Mouse (Mus musculus) lung, embryonic 14.5 days (tissue): ENCODE results near the gene Stk11. TPM values are rescaled to one million over a fixed set of nuclear protein-coding genes. Genes with fewer than 3 reads are reported as not detected.
A peak's percentile ranks its signal among the peaks of the same experiment; 100 is the strongest.

ENCODE experiments used
- ATAC-seq: fragments of 200-750 bp; cut with Nextera tagmentation; 2 replicates; pipeline ENCODE4 v1.8.0; 2017; ENCODE audit warnings: mild to moderate bottlenecking, moderate TSS enrichment, moderate library complexity; ENCODE audit not compliant: insufficient read depth
- DNase-seq: peaks from one replicate; pipeline ENCODE4 v3.0.0-alpha.2; 2015
- H3K27ac ChIP-seq: fragments of 300-500 bp; sonication (generic); 2 replicates; pipeline ENCODE4 v1.5.1; 2014; ENCODE audit warnings: low read depth, mild to moderate bottlenecking, moderate library complexity
- H3K27me3 ChIP-seq: fragments of 300-500 bp; sonication (generic); 2 replicates; pipeline ENCODE4 v1.6.1; 2014; ENCODE audit warnings: low read length, control low read depth; ENCODE audit not compliant: insufficient read depth
- H3K36me3 ChIP-seq: fragments of 300-500 bp; sonication (generic); 2 replicates; pipeline ENCODE4 v1.6.1; 2014; ENCODE audit warnings: control low read depth; ENCODE audit not compliant: insufficient read depth
- H3K4me1 ChIP-seq: fragments of 300-500 bp; sonication (generic); 2 replicates; pipeline ENCODE4 v1.6.1; 2014; ENCODE audit warnings: antibody characterized with exemption, control low read depth; ENCODE audit not compliant: insufficient read depth
- H3K4me2 ChIP-seq: fragments of 300-500 bp; sonication (generic); 2 replicates; pipeline ENCODE4 v1.6.1; 2014; ENCODE audit warnings: mild to moderate bottlenecking
- H3K4me3 ChIP-seq: fragments of 300-500 bp; sonication (generic); 2 replicates; pipeline ENCODE4 v1.5.1; 2014; ENCODE audit warnings: low read depth, low read length
- H3K9ac ChIP-seq: fragments of 300-500 bp; sonication (generic); 2 replicates; pipeline ENCODE4 v1.6.1; 2014
- H3K9me3 ChIP-seq: fragments of 300-500 bp; sonication (generic); 2 replicates; pipeline ENCODE4 v1.6.1; 2016; ENCODE audit warnings: low read depth, low read length, control low read depth
- CTCF ChIP-seq: IDR thresholded peaks from 2 replicates; pipeline ENCODE4 v1.5.1; 2016; ENCODE audit warnings: antibody characterized with exemption, low read depth
- WGBS: fragments of 180-500 bp; shearing (Covaris S2); extraction: QIAGEN DNeasy Blood & Tissue Kit; methylation state at CpG from one replicate; pipeline ENCODE4 v1.1.7; 2014; 5-methylcytosine and 5-hydroxymethylcytosine counted together
- polyA plus RNA-seq: library from polyadenylated mRNA; unstranded; fragments of >200 nt; fragmentation: Nextera tagmentation; extraction: Ambion mirVana; gene quantifications from 2 replicates; pipeline ENCODE4 v1.2.1, GENCODE M21; 2014

The Stk11 gene
- polyA plus RNA-seq, 1 experiment from 2014 or later: 29.7 TPM

- Histone ChIP-seq H3K27ac (peak overlapping the region; percentile 63; the same call in 1 of the 2 replicates), H3K4me3 (no peak overlapping the region), H3K9ac (peak overlapping the region; percentile 6; the same call in 1 of the 2 replicates), H3K9me3 (no peaks in the 10 kb centered on the region), H3K36me3 (peaks cover 48% of the 10 kb centered on the region), H3K27me3 (no peaks in the 10 kb centered on the region), H3K4me2 (peak overlapping the region; percentile 18; the same call in 1 of the 2 replicates), H3K4me1 (peaks cover 7% of the 10 kb centered on the region)
- ATAC-seq (peak; percentile 88), DNase-seq (peak; percentile 94)
- no peak for TF ChIP-seq CTCF
- WGBS: 28% methylated on average over 9 of the region's 9 CpGs
These were observed 30.7 kb upstream of the Stk11 start for GRCm38 (mm10) chr10:80084817-80085487.

- no peaks in the 10 kb centered on the region for H3K27me3 ChIP-seq
- DNase-seq (no peak), ATAC-seq (no peak)
- H3K9me3 ChIP-seq: no peaks in the 10 kb centered on the region
- peaks cover 7% of the 10 kb centered on the region for H3K4me1 ChIP-seq
- no peak overlapping the region for H3K4me2 ChIP-seq
- 78% methylated on average over 3 of the region's 3 CpGs for WGBS
- peaks cover 31% of the 10 kb centered on the region for H3K36me3 ChIP-seq
- no peak overlapping the region for H3K4me3 ChIP-seq
- H3K27ac ChIP-seq: no peak overlapping the region
- TF ChIP-seq CTCF: no peak
- H3K9ac ChIP-seq: no peak overlapping the region
These were observed 28.8 kb upstream of the Stk11 start for GRCm38 (mm10) chr10:80086847-80087246.

DNA sequence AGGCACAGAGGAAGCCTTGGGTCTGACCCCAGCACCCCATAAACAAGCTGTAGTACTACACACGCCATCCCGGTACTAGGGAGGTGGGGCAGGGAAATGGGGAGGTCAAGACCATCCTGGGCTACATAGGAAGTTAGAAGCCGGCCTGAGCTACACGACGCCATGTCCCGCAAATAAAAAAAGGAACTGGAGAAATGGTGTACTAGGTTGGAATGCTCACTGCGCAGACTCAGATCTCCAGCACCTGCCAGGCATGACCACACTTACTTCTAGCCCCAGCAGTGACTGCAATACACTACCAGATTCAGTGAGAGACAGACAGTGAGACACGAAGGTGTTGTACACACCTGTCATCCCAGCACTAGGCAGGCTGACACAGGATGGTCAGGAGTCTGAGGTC, 28.1 kb upstream of the Stk11 start:
- DNase-seq (no peak), ATAC-seq (no peak)
- Histone ChIP-seq H3K4me1 (peaks cover 7% of the 10 kb centered on the region), H3K27ac (no peak overlapping the region), H3K4me3 (no peak overlapping the region), H3K36me3 (peaks cover 24% of the 10 kb centered on the region), H3K9me3 (no peaks in the 10 kb centered on the region), H3K27me3 (no peaks in the 10 kb centered on the region), H3K4me2 (no peak overlapping the region), H3K9ac (no peak overlapping the region)
- WGBS: 87% methylated on average over 8 of the region's 8 CpGs
- no peak for TF ChIP-seq CTCF

GRCm38 (mm10) chr10:80089146-80089545, 26.5 kb upstream of the Stk11 start:
- no peaks in the 10 kb centered on the region for H3K27me3 ChIP-seq
- no peak overlapping the region for H3K4me3 ChIP-seq
- DNase-seq: no peak
- no peak overlapping the region for H3K27ac ChIP-seq
- 46% methylated on average over 4 of the region's 4 CpGs for WGBS
- ATAC-seq: no peak
- TF ChIP-seq CTCF: peak; percentile 30
- H3K9ac ChIP-seq: no peak overlapping the region
- H3K9me3 ChIP-seq: no peaks in the 10 kb centered on the region
- H3K4me2 ChIP-seq: no peak overlapping the region
- H3K4me1 ChIP-seq: peaks cover 5% of the 10 kb centered on the region
- peaks cover 8% of the 10 kb centered on the region; the same call in 1 of the 2 replicates for H3K36me3 ChIP-seq

DNA sequence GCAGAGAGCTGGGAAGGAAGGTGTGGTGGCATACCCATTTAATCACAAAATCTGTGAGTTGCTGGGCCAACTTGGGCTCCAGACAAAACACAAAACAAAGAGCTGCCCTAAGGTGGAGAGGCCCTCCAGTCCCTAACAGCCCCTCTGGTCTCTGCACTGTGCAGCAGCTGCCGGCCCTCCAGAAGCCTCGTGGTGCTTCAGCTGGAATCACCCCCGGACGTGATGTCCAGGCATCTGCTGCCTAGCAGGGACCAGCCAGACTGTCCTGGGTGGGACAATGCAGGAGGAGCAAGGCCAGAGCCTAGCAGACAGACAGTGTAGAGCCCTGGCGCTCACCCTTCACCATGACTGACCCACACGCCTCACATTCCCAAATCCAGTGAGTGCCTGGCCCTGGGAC, 24.1 kb upstream of the Stk11 start:
- Histone ChIP-seq H3K9ac (no peak overlapping the region), H3K36me3 (0 out of 2 replicates have a peak, but pooled peaks cover 3% of the 10 kb centered on the region), H3K4me2 (no peak overlapping the region), H3K4me1 (peaks cover 4% of the 10 kb centered on the region), H3K27ac (no peak overlapping the region), H3K27me3 (no peaks in the 10 kb centered on the region), H3K9me3 (no peaks in the 10 kb centered on the region), H3K4me3 (no peak overlapping the region)
- WGBS: 75% methylated on average over 6 of the region's 6 CpGs
- TF ChIP-seq CTCF: no peak
- DNase-seq (no peak), ATAC-seq (no peak)

DNA sequence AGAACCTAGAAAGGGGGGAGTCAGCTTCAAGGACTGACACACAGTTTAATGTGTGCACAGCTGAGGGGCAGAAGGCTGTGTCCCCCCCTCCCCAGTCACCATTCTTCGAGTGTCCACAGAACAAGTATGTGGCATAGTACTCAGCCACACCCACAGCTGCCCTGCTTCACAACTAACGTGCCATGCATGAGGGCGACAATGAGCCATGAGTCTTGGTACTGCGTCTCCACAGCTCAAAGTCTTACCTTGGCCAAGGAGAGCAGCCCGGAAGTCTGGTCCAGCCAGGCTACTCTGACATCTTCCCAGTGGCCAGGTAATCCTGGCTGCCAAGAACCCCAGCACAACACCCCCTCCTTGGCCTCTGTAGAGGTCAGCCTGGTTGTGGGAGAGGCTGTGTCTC, 22.9 kb upstream of the Stk11 start:
- no peak for TF ChIP-seq CTCF
- no peak overlapping the region for H3K4me3 ChIP-seq
- H3K9ac ChIP-seq: no peak overlapping the region; the same call in 1 of the 2 replicates
- no peak overlapping the region for H3K4me2 ChIP-seq
- peaks cover 9% of the 10 kb centered on the region for H3K4me1 ChIP-seq
- DNase-seq: no peak
- no peaks in the 10 kb centered on the region for H3K9me3 ChIP-seq
- WGBS: 67% methylated on average over 5 of the region's 5 CpGs
- 0 out of 2 replicates have a peak, but pooled peaks cover 3% of the 10 kb centered on the region for H3K36me3 ChIP-seq
- 0 out of 2 replicates have a peak overlapping the region, but pooled peaks have one; percentile 12 for H3K27ac ChIP-seq
- 0 out of 2 replicates have a peak, but pooled peaks have one; percentile 25 for ATAC-seq
- no peaks in the 10 kb centered on the region for H3K27me3 ChIP-seq

DNA sequence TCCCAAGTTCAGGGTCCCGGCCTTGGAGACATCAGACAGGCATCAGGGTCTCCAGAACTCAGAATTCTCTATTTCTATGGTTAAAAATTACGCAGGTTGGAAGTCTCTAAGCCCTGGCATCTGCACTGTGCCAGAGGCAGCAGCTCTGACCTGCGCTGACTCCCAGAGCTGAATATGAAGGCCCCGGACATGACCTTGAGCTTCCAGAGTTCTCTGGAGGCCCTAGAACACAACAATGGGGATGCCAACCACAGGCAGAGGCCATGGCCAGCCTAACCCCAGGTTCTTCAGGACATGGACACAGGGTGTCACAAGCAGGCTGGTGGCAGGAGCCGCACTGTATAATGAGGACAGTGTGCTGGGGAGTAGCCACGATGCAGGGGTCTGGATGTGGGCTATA, 21.5 kb upstream of the Stk11 start:
- ATAC-seq (no peak), DNase-seq (no peak)
- WGBS: 92% methylated on average over 6 of the region's 6 CpGs
- Histone ChIP-seq H3K4me1 (peaks cover 9% of the 10 kb centered on the region), H3K4me3 (no peak overlapping the region), H3K9ac (no peak overlapping the region), H3K27me3 (no peaks in the 10 kb centered on the region), H3K9me3 (no peaks in the 10 kb centered on the region), H3K36me3 (0 out of 2 replicates have a peak, but pooled peaks cover 3% of the 10 kb centered on the region), H3K4me2 (no peak overlapping the region), H3K27ac (no peak overlapping the region)
- no peak for TF ChIP-seq CTCF
